Mouse (Mus musculus): ENCODE results near the gene Tmx2.

DNA sequence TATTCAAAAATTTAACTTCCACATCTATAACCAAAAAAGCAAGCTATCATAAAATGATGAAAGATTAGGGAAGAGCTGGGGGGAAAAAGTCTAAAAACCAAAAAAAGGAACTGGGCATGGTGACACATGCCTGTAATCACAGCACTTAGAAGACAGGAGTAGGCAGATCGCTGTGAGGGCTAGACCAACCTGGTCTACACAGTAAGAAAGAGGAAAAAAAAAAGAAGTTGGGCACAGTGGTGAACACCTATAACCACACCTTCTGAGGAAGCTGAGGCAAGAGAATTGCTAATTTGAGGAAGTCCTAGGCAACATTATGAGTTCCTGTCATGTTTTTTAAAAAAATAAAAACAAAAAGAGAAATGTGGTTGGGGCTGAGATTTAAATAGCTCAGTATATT is 23.1 kb downstream of the Tmx2 start:
- TF ChIP-seq POLR2A (IDR thresholded peaks at IDR 0.05; ENCODE audit: borderline replicate concordance, control insufficient read depth, low read depth, low read length) (no peak), CTCF (IDR thresholded peaks at IDR 0.05; ENCODE audit: control insufficient read depth, insufficient read depth, low read length) (no peak)

All from bone marrow, adult 2 months (tissue).